Mouse (Mus musculus) layer of hippocampus, postnatal 10 days (tissue): ENCODE measurements around the gene Prelid1. TPM values are rescaled to one million over a fixed set of nuclear protein-coding genes. Genes with fewer than 3 reads are reported as not detected.

Source experiments
- total RNA-seq, 2 experiments: library from RNA; stranded (reverse); gene quantifications; 2 replicates each; pipeline ENCODE4 v1.2.3; 2021

The Prelid1 gene
- total RNA-seq, 2 experiments from 2014 or later, result 169 to 177 TPM

Other genes with a start within 250 kb of the Prelid1 start
- 10 to 100 TPM; 19.1 to 20.4 TPM for gene Uimc1, start 220.2 kb upstream of the Prelid1 start, total RNA-seq
- 10 to 100 TPM; 50.4 to 50.8 TPM for gene Zfp346, start 215.2 kb upstream of the Prelid1 start, total RNA-seq
- gene Gm17617, start 187.0 kb upstream of the Prelid1 start, total RNA-seq, result not detected
- under 1 TPM; 0.41 to 0.58 TPM for gene Fgfr4, start 167.9 kb upstream of the Prelid1 start, total RNA-seq
- gene Nsd1, start 110.7 kb upstream of the Prelid1 start, total RNA-seq, result 100 to 1,000 TPM; 153 to 156 TPM
- gene Rab24, start 1.4 kb downstream of the Prelid1 start, total RNA-seq, result 10 to 100 TPM; 62.4 to 66.9 TPM
- gene Mxd3, start 9.3 kb downstream of the Prelid1 start, total RNA-seq, result 1 to 10 TPM; 2.4 to 2.9 TPM
- 10 to 100 TPM; 44.7 to 49.4 TPM for gene Lman2, start 42.3 kb downstream of the Prelid1 start, total RNA-seq
- gene Rgs14, start 49.2 kb downstream of the Prelid1 start, total RNA-seq, result 10 to 100 TPM; 28.6 to 37.0 TPM
- gene Slc34a1, start 77.7 kb downstream of the Prelid1 start, total RNA-seq, result not detected
- gene Pfn3, start 94.7 kb downstream of the Prelid1 start, total RNA-seq, result under 1 TPM in 1 of 2 experiments, not detected in 1; 0.75 TPM
- gene F12, start 106.3 kb downstream of the Prelid1 start, total RNA-seq, result 1 to 10 TPM in 1 of 2 experiments, under 1 TPM in 1; 0.37 to 1.2 TPM
- 10 to 100 TPM; 76.4 to 79.2 TPM for gene Grk6, start 124.6 kb downstream of the Prelid1 start, total RNA-seq
- 100 to 1,000 TPM in 1 of 2 experiments, 10 to 100 TPM in 1; 98.1 to 112 TPM for gene Prr7, start 143.8 kb downstream of the Prelid1 start, total RNA-seq
- gene Dbn1, start 167.6 kb downstream of the Prelid1 start, total RNA-seq, result 100 to 1,000 TPM; 392 to 399 TPM
- 10 to 100 TPM; 66.1 to 68.9 TPM for gene Pdlim7, start 193.2 kb downstream of the Prelid1 start, total RNA-seq
- gene Dok3, start 208.8 kb downstream of the Prelid1 start, total RNA-seq, result 1 to 10 TPM; 5.0 to 6.5 TPM
- 10 to 100 TPM; 36.9 to 46.6 TPM for gene Ddx41, start 216.2 kb downstream of the Prelid1 start, total RNA-seq